Mouse (Mus musculus): ENCODE measurements around the gene 1700024G13Rik. TPM values are rescaled to one million over a fixed set of nuclear protein-coding genes. Genes with fewer than 3 reads are reported as not detected.

1700024G13Rik gene
- polyA plus RNA-seq, 1 experiment from 2014 or later: not detected

- ATAC-seq (ENCODE audit: insufficient number of reproducible peaks, insufficient read depth, low FRiP score, low TSS enrichment, low read depth): no peak
- H3K4me1 ChIP-seq (replicated peaks): no peaks in the 10 kb centered on the region
- H3K4me3 ChIP-seq (replicated peaks): no peak overlapping the region
- no peak overlapping the region for H3K27ac ChIP-seq
- H3K9me3 ChIP-seq: no peaks in the 10 kb centered on the region
- H3K9ac ChIP-seq (replicated peaks): no peak overlapping the region
- peaks cover 43% of the 10 kb centered on the region for H3K36me3 ChIP-seq
- H3K4me2 ChIP-seq: no peak overlapping the region
- 87% methylated on average over 20 of the region's 20 CpGs for WGBS
- no peaks in the 10 kb centered on the region for H3K27me3 ChIP-seq
These were observed 55.4 kb downstream of the 1700024G13Rik start for GRCm38 (mm10) chr14:32332515-32333445.

GRCm38 (mm10) chr14:32327366-32327765 lies 60.8 kb downstream of the 1700024G13Rik start:
- H3K4me3 ChIP-seq (replicated peaks): no peak overlapping the region
- H3K4me2 ChIP-seq: no peak overlapping the region
- 92% methylated on average over 9 of the region's 9 CpGs for WGBS
- peaks cover 8% of the 10 kb centered on the region for H3K36me3 ChIP-seq
- no peak overlapping the region for H3K9ac ChIP-seq (replicated peaks)
- H3K27ac ChIP-seq: no peak overlapping the region
- no peak for ATAC-seq (ENCODE audit: insufficient number of reproducible peaks, insufficient read depth, low FRiP score, low TSS enrichment, low read depth)
- no peaks in the 10 kb centered on the region for H3K9me3 ChIP-seq
- H3K27me3 ChIP-seq: no peaks in the 10 kb centered on the region
- H3K4me1 ChIP-seq (replicated peaks): peaks cover 2% of the 10 kb centered on the region

Other genes with a start within 250 kb of the 1700024G13Rik start
- gene Msmb, start 246.4 kb downstream of the 1700024G13Rik start, polyA plus RNA-seq (2016; fragmentation: Nextera tagmentation; extraction: Ambion mirVana): not detected in 2 replicates
- 69.5 and 76.8 TPM in 2 replicates for gene Ncoa4, start 228.5 kb downstream of the 1700024G13Rik start, polyA plus RNA-seq (2016; fragmentation: Nextera tagmentation; extraction: Ambion mirVana)
- 272 and 281 TPM in 2 replicates for gene Timm23, start 186.5 kb downstream of the 1700024G13Rik start, polyA plus RNA-seq (2016; fragmentation: Nextera tagmentation; extraction: Ambion mirVana)
- gene Parg, start 186.4 kb downstream of the 1700024G13Rik start, polyA plus RNA-seq (2016; fragmentation: Nextera tagmentation; extraction: Ambion mirVana): 64.4 and 65.8 TPM in 2 replicates
- 17.2 and 19.1 TPM in 2 replicates for gene Ogdhl, start 66.4 kb downstream of the 1700024G13Rik start, polyA plus RNA-seq (2016; fragmentation: Nextera tagmentation; extraction: Ambion mirVana)
- not detected in 2 replicates for gene Slc18a3, start 76.5 kb upstream of the 1700024G13Rik start, polyA plus RNA-seq (2016; fragmentation: Nextera tagmentation; extraction: Ambion mirVana)
- gene Chat, start 77.6 kb upstream of the 1700024G13Rik start, polyA plus RNA-seq (2016; fragmentation: Nextera tagmentation; extraction: Ambion mirVana): not detected in 2 replicates
- gene Ercc6, start 125.1 kb upstream of the 1700024G13Rik start, polyA plus RNA-seq (2016; fragmentation: Nextera tagmentation; extraction: Ambion mirVana): 27.6 and 28.5 TPM in 2 replicates
- 0.59 TPM in 1 of 2 replicates, not detected in the other for gene Prrxl1, start 211.0 kb upstream of the 1700024G13Rik start, polyA plus RNA-seq (2016; fragmentation: Nextera tagmentation; extraction: Ambion mirVana)

All from limb, embryonic 12.5 days (tissue).